Mouse (Mus musculus): Measurements from ENCODE around the gene Wfdc9. TPM values are rescaled to one million over a fixed set of nuclear protein-coding genes. Genes with fewer than 3 reads are reported as not detected.

The Wfdc9 gene
- not detected in 2 replicates for total RNA-seq (2012; rRNA removed)

- TF ChIP-seq CHD2 (IDR thresholded peaks at IDR 0.05; ENCODE audit: low read depth, low read length) (no peak), ZC3H11A (IDR thresholded peaks at IDR 0.05; ENCODE audit: borderline replicate concordance, low read depth, low read length) (no peak), ZNF384 (IDR thresholded peaks at IDR 0.05; ENCODE audit: low read depth, low read length) (no peak), HCFC1 (IDR thresholded peaks at IDR 0.05; ENCODE audit: borderline replicate concordance, insufficient read depth, low read length) (no peak), MAFK (IDR thresholded peaks at IDR 0.05; ENCODE audit: insufficient read depth, low read depth, low read length) (no peak)
- no peak within 1 kb of the TSS for H3K27ac ChIP-seq (ENCODE audit: insufficient read depth, low read depth, low read length, poor library complexity, severe bottlenecking)
- DNase-seq (ENCODE audit: low read depth, low spot score), result no peak
- H3K4me1 ChIP-seq (ENCODE audit: control insufficient read depth in 2 of 2, insufficient read depth in 2 of 2, low read length in 2 of 2, poor library complexity in 1 of 2), result no peaks in the 10 kb centered on the region
- no peak within 1 kb of the TSS for H3K9ac ChIP-seq (ENCODE audit: insufficient read depth, low read depth, low read length, poor library complexity, severe bottlenecking)
- H3K4me3 ChIP-seq (ENCODE audit: insufficient read depth in 1 of 2, low read depth in 1 of 2, low read length in 2 of 2, poor library complexity in 1 of 2, severe bottlenecking in 1 of 2), result peak within 1 kb of the TSS in 1 of 2 experiments; percentile 48; a peak in 2 of 4 replicates
- no peaks in the 10 kb centered on the region for H3K9me3 ChIP-seq (ENCODE audit: control insufficient read depth, insufficient read depth, low read depth, low read length)
- in situ Hi-C loops (cut with MboI; ENCODE audit: low sequenced_read_pairs in 2 of 2, unreplicated experiment in 2 of 2), result no loop called here
- no peaks in the 10 kb centered on the region for H3K36me3 ChIP-seq (ENCODE audit: control insufficient read depth, insufficient read depth, low read length, poor library complexity, severe bottlenecking)
These were observed at the start of gene Wfdc9 for GRCm38 (mm10) chr2:164656483-164656882. Gene Wfdc9, minus strand, starts transcription at chr2:164656583.

DNA sequence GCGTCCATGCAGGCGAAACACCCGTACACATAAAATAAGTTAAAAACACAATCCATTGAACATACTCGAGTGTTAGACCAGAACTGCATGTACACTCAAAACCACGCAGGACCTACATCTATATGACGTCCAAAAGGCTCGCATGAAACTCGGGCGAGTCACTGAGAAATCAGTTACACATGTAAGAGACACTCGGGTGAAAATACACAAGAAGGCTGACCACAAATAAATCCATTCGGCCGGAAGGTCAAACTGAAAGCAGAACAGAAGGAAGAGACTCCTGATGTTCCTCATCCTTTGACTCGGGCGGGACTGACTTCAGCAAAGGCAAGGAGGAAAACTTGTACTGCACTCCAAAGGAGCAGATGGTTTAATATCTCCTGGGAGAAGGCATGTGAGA, 49.6 kb upstream of the Wfdc9 start:
- no peak overlapping the region for H3K4me3 ChIP-seq (ENCODE audit: insufficient read depth in 1 of 2, low read depth in 1 of 2, low read length in 2 of 2, poor library complexity in 1 of 2, severe bottlenecking in 1 of 2)
- no peak overlapping the region for H3K9ac ChIP-seq (ENCODE audit: insufficient read depth, low read depth, low read length, poor library complexity, severe bottlenecking)
- in situ Hi-C loops (cut with MboI; ENCODE audit: low sequenced_read_pairs in 2 of 2, unreplicated experiment in 2 of 2), result no loop called here
- H3K27ac ChIP-seq (ENCODE audit: insufficient read depth, low read depth, low read length, poor library complexity, severe bottlenecking), result no peak overlapping the region
- no peaks in the 10 kb centered on the region for H3K36me3 ChIP-seq (ENCODE audit: control insufficient read depth, insufficient read depth, low read length, poor library complexity, severe bottlenecking)
- DNase-seq (ENCODE audit: low read depth, low spot score), result no peak
- no peaks in the 10 kb centered on the region for H3K9me3 ChIP-seq (ENCODE audit: control insufficient read depth, insufficient read depth, low read depth, low read length)
- H3K4me1 ChIP-seq (ENCODE audit: control insufficient read depth in 2 of 2, insufficient read depth in 2 of 2, low read length in 2 of 2, poor library complexity in 1 of 2), result no peaks in the 10 kb centered on the region
- TF ChIP-seq HCFC1 (IDR thresholded peaks at IDR 0.05; ENCODE audit: borderline replicate concordance, insufficient read depth, low read length) (no peak), MAFK (IDR thresholded peaks at IDR 0.05; ENCODE audit: insufficient read depth, low read depth, low read length) (no peak), ZC3H11A (IDR thresholded peaks at IDR 0.05; ENCODE audit: borderline replicate concordance, low read depth, low read length) (no peak), ZNF384 (IDR thresholded peaks at IDR 0.05; ENCODE audit: low read depth, low read length) (no peak), CHD2 (IDR thresholded peaks at IDR 0.05; ENCODE audit: low read depth, low read length) (no peak)

- no peaks in the 10 kb centered on the region for H3K4me1 ChIP-seq (ENCODE audit: control insufficient read depth in 2 of 2, insufficient read depth in 2 of 2, low read length in 2 of 2, poor library complexity in 1 of 2)
- no peaks in the 10 kb centered on the region for H3K36me3 ChIP-seq (ENCODE audit: control insufficient read depth, insufficient read depth, low read length, poor library complexity, severe bottlenecking)
- peak overlapping the region; percentile 11; the same call in 1 of the 2 replicates for H3K27ac ChIP-seq (ENCODE audit: insufficient read depth, low read depth, low read length, poor library complexity, severe bottlenecking)
- TF ChIP-seq CHD2 (IDR thresholded peaks at IDR 0.05; ENCODE audit: low read depth, low read length) (no peak), ZNF384 (IDR thresholded peaks at IDR 0.05; ENCODE audit: low read depth, low read length) (no peak), ZC3H11A (IDR thresholded peaks at IDR 0.05; ENCODE audit: borderline replicate concordance, low read depth, low read length) (no peak), MAFK (IDR thresholded peaks at IDR 0.05; ENCODE audit: insufficient read depth, low read depth, low read length) (no peak), HCFC1 (IDR thresholded peaks at IDR 0.05; ENCODE audit: borderline replicate concordance, insufficient read depth, low read length) (no peak)
- H3K9ac ChIP-seq (ENCODE audit: insufficient read depth, low read depth, low read length, poor library complexity, severe bottlenecking), result no peak overlapping the region
- no peak overlapping the region for H3K4me3 ChIP-seq (ENCODE audit: insufficient read depth in 1 of 2, low read depth in 1 of 2, low read length in 2 of 2, poor library complexity in 1 of 2, severe bottlenecking in 1 of 2)
- no peaks in the 10 kb centered on the region for H3K9me3 ChIP-seq (ENCODE audit: control insufficient read depth, insufficient read depth, low read depth, low read length)
- in situ Hi-C loops (cut with MboI; ENCODE audit: low sequenced_read_pairs in 2 of 2, unreplicated experiment in 2 of 2), result no loop called here
- DNase-seq (ENCODE audit: low read depth, low spot score), result no peak
These were observed 48.9 kb upstream of the Wfdc9 start for GRCm38 (mm10) chr2:164705328-164705727.

GRCm38 (mm10) chr2:164704235-164704634, 47.9 kb upstream of the Wfdc9 start:
- Histone ChIP-seq H3K36me3 (ENCODE audit: control insufficient read depth, insufficient read depth, low read length, poor library complexity, severe bottlenecking) (no peaks in the 10 kb centered on the region), H3K9ac (ENCODE audit: insufficient read depth, low read depth, low read length, poor library complexity, severe bottlenecking) (no peak overlapping the region), H3K27ac (ENCODE audit: insufficient read depth, low read depth, low read length, poor library complexity, severe bottlenecking) (no peak overlapping the region), H3K4me1 (ENCODE audit: control insufficient read depth in 2 of 2, insufficient read depth in 2 of 2, low read length in 2 of 2, poor library complexity in 1 of 2) (no peaks in the 10 kb centered on the region), H3K4me3 (ENCODE audit: insufficient read depth in 1 of 2, low read depth in 1 of 2, low read length in 2 of 2, poor library complexity in 1 of 2, severe bottlenecking in 1 of 2) (no peak overlapping the region), H3K9me3 (ENCODE audit: control insufficient read depth, insufficient read depth, low read depth, low read length) (no peaks in the 10 kb centered on the region)
- no peak for DNase-seq (ENCODE audit: low read depth, low spot score)
- in situ Hi-C loops (cut with MboI; ENCODE audit: low sequenced_read_pairs in 2 of 2, unreplicated experiment in 2 of 2), result no loop called here
- TF ChIP-seq MAFK (IDR thresholded peaks at IDR 0.05; ENCODE audit: insufficient read depth, low read depth, low read length) (no peak), CHD2 (IDR thresholded peaks at IDR 0.05; ENCODE audit: low read depth, low read length) (no peak), HCFC1 (IDR thresholded peaks at IDR 0.05; ENCODE audit: borderline replicate concordance, insufficient read depth, low read length) (no peak), ZNF384 (IDR thresholded peaks at IDR 0.05; ENCODE audit: low read depth, low read length) (no peak), ZC3H11A (IDR thresholded peaks at IDR 0.05; ENCODE audit: borderline replicate concordance, low read depth, low read length) (no peak)

DNA sequence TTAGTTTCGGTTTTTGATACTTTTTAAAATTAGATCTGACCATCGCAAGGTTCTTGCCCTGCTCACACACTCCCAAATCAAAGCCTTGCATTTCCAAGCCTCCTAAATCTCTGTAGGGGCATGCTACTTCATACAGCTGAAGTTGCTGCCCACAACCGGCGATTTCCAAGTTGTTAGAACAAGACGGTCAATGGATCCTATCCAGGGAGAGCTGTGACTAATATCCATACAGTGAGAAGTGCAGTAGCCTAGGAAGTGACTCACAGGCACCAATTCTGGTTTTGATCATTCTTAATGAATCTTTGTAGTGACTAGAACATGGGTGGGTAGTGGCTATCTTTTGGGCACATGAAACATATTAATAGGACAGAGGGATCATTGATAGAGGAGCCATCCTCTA, 45.4 kb upstream of the Wfdc9 start:
- no peak overlapping the region for H3K9ac ChIP-seq (ENCODE audit: insufficient read depth, low read depth, low read length, poor library complexity, severe bottlenecking)
- no peaks in the 10 kb centered on the region for H3K36me3 ChIP-seq (ENCODE audit: control insufficient read depth, insufficient read depth, low read length, poor library complexity, severe bottlenecking)
- TF ChIP-seq ZC3H11A (IDR thresholded peaks at IDR 0.05; ENCODE audit: borderline replicate concordance, low read depth, low read length) (no peak), ZNF384 (IDR thresholded peaks at IDR 0.05; ENCODE audit: low read depth, low read length) (no peak), MAFK (IDR thresholded peaks at IDR 0.05; ENCODE audit: insufficient read depth, low read depth, low read length) (no peak)
- no peaks in the 10 kb centered on the region for H3K4me1 ChIP-seq (ENCODE audit: control insufficient read depth in 2 of 2, insufficient read depth in 2 of 2, low read length in 2 of 2, poor library complexity in 1 of 2)
- in situ Hi-C loops (cut with MboI; ENCODE audit: low sequenced_read_pairs in 2 of 2, unreplicated experiment in 2 of 2), result no loop called here
- no peak for DNase-seq (ENCODE audit: low read depth, low spot score)
- H3K9me3 ChIP-seq (ENCODE audit: control insufficient read depth, insufficient read depth, low read depth, low read length), result no peaks in the 10 kb centered on the region
- H3K27ac ChIP-seq (ENCODE audit: insufficient read depth, low read depth, low read length, poor library complexity, severe bottlenecking), result no peak overlapping the region
- H3K4me3 ChIP-seq (ENCODE audit: insufficient read depth in 1 of 2, low read depth in 1 of 2, low read length in 2 of 2, poor library complexity in 1 of 2, severe bottlenecking in 1 of 2), result no peak overlapping the region

Measured in ES-E14 (cell line).